Mouse (Mus musculus): ENCODE measurements at regions not wholly inside any gene's neighbourhood (a gene's known extent, or its start where the extent isn't known, plus 50 kb on each side); places are given as distances from the start of the nearest gene placed in this dataset.

GRCm38 (mm10) chr14:17602357-17602756, 57.7 kb upstream of the Thrb start:
- TF ChIP-seq POLR2A (IDR thresholded peaks at IDR 0.05; ENCODE audit: borderline replicate concordance, extremely low read depth, low read depth, low read length) (no peak), CTCF (IDR thresholded peaks at IDR 0.05; ENCODE audit: insufficient read depth, low read length) (no peak)
